In the genomic region with DNA sequence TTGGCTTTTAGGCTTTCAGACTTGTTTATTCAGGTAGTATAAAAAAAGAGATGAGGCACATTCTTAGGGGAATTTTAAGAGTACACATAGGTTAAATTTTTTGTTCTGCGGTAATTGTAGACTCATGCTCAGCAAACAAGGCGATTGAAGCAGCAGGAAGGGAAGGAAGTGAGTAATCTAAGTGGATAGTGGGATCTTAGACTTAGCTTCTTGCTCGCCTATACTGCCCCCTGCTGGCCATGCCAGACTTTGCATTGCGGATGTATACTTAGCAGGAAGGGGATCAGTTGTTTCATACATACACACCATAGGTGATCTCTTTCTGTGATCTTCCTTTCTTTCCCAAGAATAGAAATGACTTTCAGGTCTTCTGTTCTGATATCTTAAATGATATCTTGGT, we compare ENCODE assay signal across 9 mouse cellular contexts.
DNase-seq lines count a peak whose midpoint lies in the region; TF ChIP-seq lines count a peak whose summit lies in the region.
"Had no signal": no experiment of that assay in that cellular context is flagged by ENCODE, and none has a peak within 500 bp of the region (broad histone marks: within the 10 kb centered on the region; RNA-seq: fewer than 3 reads in every experiment).

No protein-coding gene starts in this region.

- H3K27ac ChIP-seq in cortical plate, adult 2 months (ENCODE audit: insufficient read depth, low read length) = no peak overlapping the region
- H3K27ac ChIP-seq: heart, embryonic 13.5 days had no signal

- DNase-seq in A20 (ENCODE audit: low read depth, low spot score) = peak; percentile 1
- DNase-seq in adipocyte (ENCODE audit: low spot score) = peak; percentile 87
- peak; percentile 64 for DNase-seq in gastrocnemius, postnatal 25 days
- DNase-seq in kidney, postnatal 4 days = peak; percentile 96 to 98
- peak; percentile 86 for DNase-seq in lung, adult 2 months
- DNase-seq in retina, postnatal 1 day = peak; percentile 89
- peak; percentile 88 for DNase-seq in thymus, postnatal 4 days

- H3K4me3 ChIP-seq in cortical plate, adult 2 months (ENCODE audit: insufficient read depth, low read length) = no peak overlapping the region
- no peak overlapping the region for H3K4me3 ChIP-seq in lung, adult 2 months (replicated peaks; ENCODE audit: extremely low read depth, low read depth, low read length)
- H3K4me3 ChIP-seq: heart, embryonic 13.5 days had no signal

- WGBS in lung, adult 2 months = 0% methylated on average over 4 of the region's 4 CpGs

- peak; percentile 96 for TF ChIP-seq CTCF in cortical plate, adult 2 months (IDR thresholded peaks at IDR 0.05; ENCODE audit: extremely low read depth, insufficient read depth, low read length)
- peak; percentile 93 for TF ChIP-seq CTCF in lung, adult 2 months (IDR thresholded peaks at IDR 0.05; ENCODE audit: insufficient read depth, low read length)

- H3K4me1 ChIP-seq in cortical plate, adult 2 months (ENCODE audit: control insufficient read depth, insufficient read depth, low read length) = no peaks in the 10 kb centered on the region
- H3K4me1 ChIP-seq in lung, adult 2 months (ENCODE audit: control insufficient read depth, insufficient read depth, low read length) = peaks cover 30% of the 10 kb centered on the region

- no peak for TF ChIP-seq POLR2A in cortical plate, adult 2 months (IDR thresholded peaks at IDR 0.05; ENCODE audit: extremely low read depth, insufficient read depth, low read length)
- TF ChIP-seq POLR2A in lung, adult 2 months (IDR thresholded peaks at IDR 0.05; ENCODE audit: borderline replicate concordance, extremely low read depth, low read depth, low read length) = no peak

Comparison
In these comparisons a context has a peak if more than half of its experiments do, and no peak if none do; other contexts are left out.
1. DNase-seq: peak in every context shown above with its lines; median percentile 97 in kidney, postnatal 4 days; 89 in retina, postnatal 1 day; 88 in thymus, postnatal 4 days; 87 in adipocyte; 86 in lung, adult 2 months; 64 in gastrocnemius, postnatal 25 days; 1 in A20.